Mouse (Mus musculus) liver, postnatal 0 days (tissue): ENCODE results near the gene Ccni.

ENCODE experiments used
- CTCF ChIP-seq: sonication (generic); IDR thresholded peaks from 2 replicates; pipeline ENCODE4 v1.5.1; 2016; ENCODE audit warnings: antibody characterized with exemption, low read depth
- EP300 ChIP-seq: IDR thresholded peaks from 2 replicates; pipeline ENCODE4 v1.6.1; 2016; ENCODE audit warnings: antibody characterized with exemption, low read depth, mild to moderate bottlenecking

GRCm38 (mm10) chr5:93145504-93145903, 60.8 kb downstream of the Ccni start:
- no peak for TF ChIP-seq CTCF
- no peak for TF ChIP-seq EP300
